Mouse (Mus musculus) liver, adult (tissue): ENCODE measurements around the gene Lgi2.

Source experiments
- GATA4 ChIP-seq: IDR thresholded peaks from 2 replicates; pipeline ENCODE4 v1.6.1; 2014; ENCODE audit warnings: mild to moderate bottlenecking, low read length; ENCODE audit not compliant: insufficient replicate concordance

Lgi2 gene

GRCm38 (mm10) chr5:52555526-52555925, 10.7 kb downstream of the Lgi2 start:
- no peak for TF ChIP-seq GATA4

- TF ChIP-seq GATA4 = no peak
Observed at GRCm38 (mm10) chr5:52551318-52551632, 15.0 kb downstream of the Lgi2 start.

GRCm38 (mm10) chr5:52550613-52551317, 15.5 kb downstream of the Lgi2 start:
- no peak for TF ChIP-seq GATA4

DNA sequence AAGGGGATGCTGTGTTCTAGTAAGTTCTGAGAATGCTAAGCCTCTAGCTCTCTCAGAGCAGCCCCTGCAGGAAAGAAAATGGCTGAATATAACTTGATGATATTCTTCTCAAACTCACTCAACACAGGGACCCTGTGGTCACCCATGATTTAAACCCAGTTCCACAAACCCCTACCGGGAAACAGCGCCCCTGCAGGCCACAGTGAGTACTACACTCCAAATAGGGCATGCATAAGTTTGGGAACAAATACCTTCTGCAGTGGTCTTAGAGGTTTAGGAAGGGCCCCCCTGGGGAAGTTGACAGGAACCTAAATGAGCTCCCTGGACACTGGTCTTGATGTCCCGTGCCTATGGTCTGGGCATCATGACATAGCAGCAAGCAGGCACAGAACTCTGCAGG, 19.3 kb downstream of the Lgi2 start:
- TF ChIP-seq GATA4 = no peak

DNA sequence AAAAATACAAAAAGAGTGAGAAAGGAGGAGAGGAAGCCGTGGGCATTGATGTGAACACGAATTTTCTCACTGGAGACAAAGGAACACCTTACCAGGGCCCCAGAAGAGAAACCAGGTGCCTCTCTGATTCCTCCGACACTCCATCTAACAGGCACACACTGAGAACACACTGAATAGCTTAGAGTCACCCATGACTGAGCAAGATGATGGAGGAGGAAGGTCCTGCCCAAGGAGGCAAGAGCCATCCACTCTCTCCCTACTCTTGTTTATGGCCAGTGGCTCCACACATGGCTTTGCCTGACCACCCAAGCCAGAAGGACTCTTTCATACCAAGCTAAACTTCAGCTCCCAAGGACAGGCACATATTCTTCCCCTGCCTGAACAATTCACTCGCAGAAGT, 22.5 kb downstream of the Lgi2 start:
- TF ChIP-seq GATA4 = no peak

GRCm38 (mm10) chr5:52540186-52540585, 26.1 kb downstream of the Lgi2 start:
- no peak for TF ChIP-seq GATA4

- TF ChIP-seq GATA4 = no peak
Observed at GRCm38 (mm10) chr5:52539483-52539882, 26.8 kb downstream of the Lgi2 start.

DNA sequence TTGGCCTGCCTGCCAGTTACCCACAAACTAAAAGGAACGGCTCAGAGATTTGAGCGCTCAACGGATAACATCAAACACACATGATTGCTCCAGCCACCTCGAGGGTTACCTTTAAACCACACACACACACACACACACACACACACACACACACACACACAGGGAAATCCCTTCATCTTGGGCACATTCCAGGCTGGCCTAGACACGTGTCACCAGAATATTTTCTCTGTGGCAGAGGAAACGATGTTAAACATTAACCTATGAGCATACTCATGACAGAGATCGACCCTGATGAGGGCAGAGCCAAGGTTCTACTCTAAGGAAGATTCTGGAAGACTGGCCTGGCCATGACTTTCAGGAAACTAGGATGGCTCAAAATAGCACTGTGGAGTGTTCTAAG, 29.2 kb downstream of the Lgi2 start:
- TF ChIP-seq GATA4 = no peak; the same call in 1 of the 2 replicates

DNA sequence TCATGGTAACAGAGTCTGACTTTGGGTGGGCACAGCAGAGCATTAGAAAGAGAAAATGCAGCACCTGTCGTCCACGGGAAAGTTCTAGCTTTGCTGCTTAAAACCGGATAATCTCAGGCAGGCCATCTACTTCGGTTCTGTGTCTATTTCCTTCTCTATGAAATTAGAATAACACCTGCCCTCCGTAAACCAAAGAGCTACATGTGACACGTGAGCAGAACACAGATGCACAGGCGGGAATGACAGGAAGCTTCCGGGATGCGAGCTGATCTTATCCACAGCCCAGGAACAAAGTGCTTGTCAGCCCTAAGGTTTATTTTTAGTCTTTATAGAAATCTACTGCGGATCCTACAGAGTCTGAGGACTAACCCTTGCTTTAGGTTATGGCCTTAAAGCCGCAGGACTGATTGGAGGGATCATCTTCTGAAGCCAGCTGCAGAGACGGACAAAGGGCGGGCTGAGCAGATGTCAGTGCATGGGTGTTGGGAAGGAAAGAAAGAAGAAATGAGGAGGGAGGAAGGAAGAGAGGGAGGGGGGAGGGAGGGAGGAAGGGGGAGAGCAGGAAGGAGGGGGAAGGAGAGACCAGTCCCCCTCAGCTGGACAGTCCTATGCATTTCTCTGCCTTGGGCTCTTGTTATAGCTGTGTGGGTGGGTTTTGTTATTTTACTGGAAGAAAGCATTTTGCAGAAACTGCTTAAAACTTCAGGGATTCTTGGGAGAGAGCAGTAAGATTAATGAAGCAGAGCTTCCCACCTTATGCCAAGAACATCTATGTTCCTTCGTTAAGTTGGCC, 31.3 kb downstream of the Lgi2 start:
- TF ChIP-seq GATA4 = no peak

DNA sequence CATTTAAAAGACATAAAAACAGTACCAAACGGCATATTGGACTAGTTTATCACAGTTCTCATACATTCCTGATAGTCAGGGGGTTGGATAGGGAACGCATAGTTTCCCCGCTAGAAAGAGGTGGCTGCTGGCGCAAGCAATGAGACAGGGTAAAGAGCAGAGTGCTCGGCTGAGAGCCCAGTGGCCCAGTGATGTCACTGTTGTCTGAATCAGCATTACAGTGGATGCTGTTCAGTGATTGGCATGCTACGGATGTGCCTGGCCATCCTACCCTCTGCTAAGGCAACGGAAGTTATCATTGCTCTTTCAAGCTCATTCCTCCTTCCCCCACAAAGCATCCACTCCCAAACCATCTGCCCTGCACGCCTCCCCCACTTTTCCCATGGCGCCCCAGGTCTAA, 32.6 kb downstream of the Lgi2 start:
- no peak for TF ChIP-seq GATA4

DNA sequence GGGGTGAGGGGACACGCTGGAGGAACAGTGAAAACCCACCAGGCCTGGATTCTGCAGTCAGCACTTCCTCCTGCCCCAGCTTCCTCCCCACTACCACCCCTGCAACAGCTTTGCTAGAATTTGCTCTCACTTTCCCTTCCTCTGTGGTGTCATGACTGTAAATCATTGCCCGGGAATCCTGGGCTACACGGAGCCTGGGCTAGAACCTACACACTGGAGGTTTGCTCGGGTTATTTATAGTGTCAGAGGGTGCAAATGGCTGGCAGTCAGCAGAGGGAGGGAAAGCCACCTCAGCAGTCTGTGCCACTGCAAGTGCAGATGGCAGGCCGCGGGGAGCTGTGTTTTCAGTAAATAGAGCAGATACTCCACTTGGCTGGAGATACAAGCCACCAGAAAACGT, 37.7 kb downstream of the Lgi2 start:
- no peak for TF ChIP-seq GATA4

DNA sequence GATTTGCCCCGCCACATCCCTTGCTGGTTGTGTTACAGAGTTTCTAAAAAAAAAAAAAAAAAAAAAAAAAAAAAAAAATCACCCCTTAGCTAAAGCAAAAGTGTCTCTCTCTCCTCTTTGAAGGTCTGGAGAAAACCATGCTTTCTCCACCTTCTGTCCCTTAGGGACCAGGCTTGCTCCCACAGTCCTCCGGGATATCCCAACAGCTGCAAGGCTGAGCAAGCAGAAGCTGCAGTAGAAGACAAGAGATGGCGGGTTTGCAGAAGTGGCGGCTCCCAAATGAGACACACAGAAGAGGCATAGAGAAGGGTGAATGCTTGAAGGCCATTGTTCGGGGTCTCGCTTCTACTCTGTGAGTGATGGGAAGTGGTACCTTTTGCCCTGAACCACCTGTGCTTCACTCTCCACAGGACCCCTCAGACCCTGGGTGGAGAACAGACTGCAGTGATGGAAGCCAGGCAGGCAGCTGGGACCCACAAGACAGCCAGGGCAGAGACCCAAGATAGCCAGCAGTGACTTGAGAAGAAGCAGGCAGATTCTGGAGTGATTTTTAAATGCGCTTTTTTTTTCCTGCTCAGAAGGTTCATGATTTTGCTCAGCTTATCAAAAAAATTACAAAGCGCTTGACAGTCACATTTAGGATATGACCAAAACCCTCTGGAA, 39.8 kb downstream of the Lgi2 start:
- TF ChIP-seq GATA4 = no peak

DNA sequence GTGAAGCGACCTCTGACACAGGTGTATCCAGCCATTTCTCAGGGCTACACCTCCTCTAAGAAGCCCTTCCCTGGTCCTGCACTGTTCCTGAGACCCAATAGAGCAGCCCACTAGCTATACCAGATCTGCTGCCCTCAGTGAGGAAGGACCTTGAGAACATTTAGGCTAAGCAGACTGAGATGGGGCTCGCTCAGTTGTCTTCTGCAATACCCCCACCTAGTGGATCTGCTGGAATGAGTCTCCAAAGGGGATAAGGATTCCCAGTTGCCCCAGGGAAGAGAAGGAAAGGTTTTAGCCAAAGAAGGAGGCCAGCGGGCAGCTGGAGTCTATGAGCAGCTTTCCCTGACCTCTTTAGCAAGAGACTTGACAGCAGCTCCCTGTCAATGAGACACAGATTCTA, 42.1 kb downstream of the Lgi2 start:
- no peak for TF ChIP-seq GATA4

DNA sequence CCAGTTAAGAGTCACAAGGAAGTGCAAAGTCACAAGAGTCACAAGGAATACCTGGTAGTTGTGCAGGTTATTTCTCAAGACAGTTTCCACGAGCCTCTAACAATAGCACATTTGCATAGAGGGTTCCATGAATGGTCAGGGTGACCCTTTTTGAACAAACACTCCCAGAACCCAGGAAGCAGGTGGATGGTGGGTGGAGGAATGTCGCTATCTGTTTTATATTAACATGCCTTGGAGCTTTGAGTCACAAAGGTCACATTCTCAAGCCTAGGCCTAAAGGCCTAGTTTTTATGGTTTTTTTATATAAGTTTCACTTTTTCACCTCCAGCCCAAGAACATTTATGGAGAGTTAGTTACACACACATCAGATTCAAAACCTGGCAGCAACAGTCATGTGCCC, 46.3 kb downstream of the Lgi2 start:
- TF ChIP-seq GATA4 = no peak

- no peak for TF ChIP-seq GATA4
Observed at GRCm38 (mm10) chr5:52516072-52516476, 50.2 kb downstream of the Lgi2 start.
